16 mouse cellular contexts compared by ENCODE assay signal in genomic region chr13:59146616-59147015, GRCm38 (mm10).
DNase-seq lines count a peak whose midpoint lies in the region; ATAC-seq lines count a peak whose summit lies in the region.
"Had no signal": no experiment of that assay in that cellular context is flagged by ENCODE, and none has a peak within 500 bp of the region (broad histone marks: within the 10 kb centered on the region; RNA-seq: fewer than 3 reads in every experiment).

No protein-coding gene starts in this region.

- H3K36me3 ChIP-seq in hindbrain, embryonic 10.5 days = no peaks in the 10 kb centered on the region
- no peaks in the 10 kb centered on the region for H3K36me3 ChIP-seq in hindbrain, embryonic 16.5 days (ENCODE audit: control insufficient read depth, insufficient read depth, low read length)
- no peaks in the 10 kb centered on the region for H3K36me3 ChIP-seq in forebrain, embryonic 12.5 days (replicated peaks)
- H3K36me3 ChIP-seq in hindbrain, embryonic 11.5 days (ENCODE audit: control insufficient read depth, insufficient read depth, low read length) = no peaks in the 10 kb centered on the region
- H3K36me3 ChIP-seq in midbrain, embryonic 14.5 days (ENCODE audit: control insufficient read depth, insufficient read depth, low read length) = no peaks in the 10 kb centered on the region
- H3K36me3 ChIP-seq: limb, embryonic 15.5 days had no signal

- peak overlapping the region; percentile 81 for H3K27ac ChIP-seq in hindbrain, embryonic 10.5 days
- no peak overlapping the region; the same call in 1 of the 2 replicates for H3K27ac ChIP-seq in hindbrain, embryonic 16.5 days (ENCODE audit: low read depth, low read length)
- peak overlapping the region; percentile 84 for H3K27ac ChIP-seq in forebrain, embryonic 12.5 days
- H3K27ac ChIP-seq in hindbrain, embryonic 11.5 days (ENCODE audit: low read depth, low read length) = peak overlapping the region; percentile 43
- peak overlapping the region; percentile 87; the same call in 1 of the 2 replicates for H3K27ac ChIP-seq in midbrain, embryonic 14.5 days (replicated peaks; ENCODE audit: low read depth, low read length)
- H3K27ac ChIP-seq: limb, embryonic 15.5 days had no signal

- DNase-seq in hindbrain, embryonic 10.5 days (ENCODE audit: low spot score) = no peak
- no peak for DNase-seq in hindbrain, embryonic 11.5 days (ENCODE audit: low spot score)
- no peak for DNase-seq in midbrain, embryonic 14.5 days
- no peak for DNase-seq in urinary bladder, adult 18-20 months (ENCODE audit: low spot score in 2 of 2)
- no peak for DNase-seq in liver
- DNase-seq: adrenal gland, adult 8-10 months; kidney, adult 2 months; kidney, postnatal 36 days; liver, postnatal 0 days; lung, postnatal 14 days; right cerebral cortex, postnatal 14 days; thymus, postnatal 25 days had no signal

- no peak overlapping the region for H3K4me2 ChIP-seq in hindbrain, embryonic 16.5 days (ENCODE audit: low read length)
- H3K4me2 ChIP-seq in forebrain, embryonic 12.5 days = no peak overlapping the region
- H3K4me2 ChIP-seq in hindbrain, embryonic 11.5 days (replicated peaks; ENCODE audit: low read depth, low read length) = no peak overlapping the region
- no peak overlapping the region for H3K4me2 ChIP-seq in midbrain, embryonic 14.5 days (ENCODE audit: low read length)
- H3K4me2 ChIP-seq: limb, embryonic 15.5 days had no signal

- no peak overlapping the region for H3K9ac ChIP-seq in hindbrain, embryonic 16.5 days (ENCODE audit: low read depth, low read length)
- H3K9ac ChIP-seq in forebrain, embryonic 12.5 days = no peak overlapping the region
- H3K9ac ChIP-seq in hindbrain, embryonic 11.5 days (ENCODE audit: low read depth, low read length) = no peak overlapping the region
- H3K9ac ChIP-seq in midbrain, embryonic 14.5 days (replicated peaks; ENCODE audit: low read length) = no peak overlapping the region
- H3K9ac ChIP-seq: limb, embryonic 15.5 days; liver, postnatal 0 days had no signal

- H3K27me3 ChIP-seq in hindbrain, embryonic 10.5 days (ENCODE audit: insufficient read depth, poor library complexity, severe bottlenecking) = no peaks in the 10 kb centered on the region
- no peaks in the 10 kb centered on the region for H3K27me3 ChIP-seq in hindbrain, embryonic 16.5 days (replicated peaks; ENCODE audit: control insufficient read depth, insufficient read depth, low read length)
- H3K27me3 ChIP-seq in forebrain, embryonic 12.5 days = no peaks in the 10 kb centered on the region
- H3K27me3 ChIP-seq in hindbrain, embryonic 11.5 days (ENCODE audit: control insufficient read depth, insufficient read depth, low read length) = no peaks in the 10 kb centered on the region
- no peaks in the 10 kb centered on the region for H3K27me3 ChIP-seq in midbrain, embryonic 14.5 days (ENCODE audit: control insufficient read depth, insufficient read depth, low read length)
- H3K27me3 ChIP-seq: limb, embryonic 15.5 days had no signal

- H3K9me3 ChIP-seq in hindbrain, embryonic 10.5 days = no peaks in the 10 kb centered on the region
- no peaks in the 10 kb centered on the region for H3K9me3 ChIP-seq in hindbrain, embryonic 16.5 days (ENCODE audit: control insufficient read depth, low read length)
- no peaks in the 10 kb centered on the region for H3K9me3 ChIP-seq in forebrain, embryonic 12.5 days
- H3K9me3 ChIP-seq in hindbrain, embryonic 11.5 days (ENCODE audit: control insufficient read depth, low read length) = no peaks in the 10 kb centered on the region
- H3K9me3 ChIP-seq in midbrain, embryonic 14.5 days (ENCODE audit: control insufficient read depth, low read length) = no peaks in the 10 kb centered on the region
- H3K9me3 ChIP-seq: limb, embryonic 15.5 days had no signal

- no peak for ATAC-seq in hindbrain, embryonic 16.5 days
- no peak for ATAC-seq in forebrain, embryonic 12.5 days (ENCODE audit: low FRiP score)
- no peak for ATAC-seq in hindbrain, embryonic 11.5 days (ENCODE audit: low FRiP score)
- no peak for ATAC-seq in midbrain, embryonic 14.5 days (ENCODE audit: low FRiP score, low TSS enrichment)
- ATAC-seq: liver, postnatal 0 days had no signal

- 88% methylated on average over 7 of the region's 7 CpGs for WGBS in hindbrain, embryonic 10.5 days
- 84% methylated on average over 7 of the region's 7 CpGs for WGBS in hindbrain, embryonic 16.5 days
- WGBS in forebrain, embryonic 12.5 days = 89% methylated on average over 7 of the region's 7 CpGs
- WGBS in hindbrain, embryonic 11.5 days = 86% methylated on average over 7 of the region's 7 CpGs
- WGBS in midbrain, embryonic 14.5 days = 79% methylated on average over 7 of the region's 7 CpGs

- peaks cover 42% of the 10 kb centered on the region for H3K4me1 ChIP-seq in hindbrain, embryonic 10.5 days (replicated peaks)
- H3K4me1 ChIP-seq in hindbrain, embryonic 16.5 days (ENCODE audit: control insufficient read depth, insufficient read depth, low read depth, low read length) = peaks cover 26% of the 10 kb centered on the region
- H3K4me1 ChIP-seq in forebrain, embryonic 12.5 days = peaks cover 46% of the 10 kb centered on the region
- peaks cover 2% of the 10 kb centered on the region; the same call in 1 of the 2 replicates for H3K4me1 ChIP-seq in hindbrain, embryonic 11.5 days (replicated peaks; ENCODE audit: control insufficient read depth, insufficient read depth, low read length)
- H3K4me1 ChIP-seq in midbrain, embryonic 14.5 days (ENCODE audit: control insufficient read depth, insufficient read depth, low read length) = peaks cover 34% of the 10 kb centered on the region
- H3K4me1 ChIP-seq: limb, embryonic 15.5 days had no signal

- H3K4me3 ChIP-seq in hindbrain, embryonic 10.5 days = no peak overlapping the region
- no peak overlapping the region for H3K4me3 ChIP-seq in hindbrain, embryonic 16.5 days (ENCODE audit: low read length)
- H3K4me3 ChIP-seq in forebrain, embryonic 12.5 days (replicated peaks) = no peak overlapping the region
- H3K4me3 ChIP-seq in hindbrain, embryonic 11.5 days (ENCODE audit: low read depth, low read length) = no peak overlapping the region
- H3K4me3 ChIP-seq in midbrain, embryonic 14.5 days (replicated peaks; ENCODE audit: low read depth, low read length) = no peak overlapping the region
- H3K4me3 ChIP-seq: erythroblast, embryonic 14.5 days; limb, embryonic 15.5 days had no signal
